In genomic region chr5:77459896-77460717, GRCm38 (mm10) we compare ENCODE assay signal across 8 mouse cellular contexts. TPM values are rescaled to one million over a fixed set of nuclear protein-coding genes. Genes with fewer than 3 reads are reported as not detected.
DNase-seq lines count a peak whose midpoint lies in the region; ATAC-seq and TF ChIP-seq lines count a peak whose summit lies in the region.

No protein-coding gene starts in this region.

- peak overlapping the region; percentile 61 for H3K4me3 ChIP-seq in hindbrain, embryonic 10.5 days
- peak overlapping the region; percentile 59 for H3K4me3 ChIP-seq in lung, embryonic 15.5 days
- H3K4me3 ChIP-seq in olfactory bulb, adult 2 months (ENCODE audit: insufficient read depth, low read depth, low read length), result peak overlapping the region; percentile 77

- H3K27ac ChIP-seq in hindbrain, embryonic 10.5 days, result peak overlapping the region; percentile 85
- H3K27ac ChIP-seq in lung, embryonic 15.5 days, result peak overlapping the region; percentile 15; the same call in 1 of the 2 replicates
- peak overlapping the region; percentile 80 for H3K27ac ChIP-seq in olfactory bulb, adult 2 months (ENCODE audit: insufficient read depth, low read depth, low read length)

- H3K9me3 ChIP-seq in hindbrain, embryonic 10.5 days, result no peaks in the 10 kb centered on the region
- H3K9me3 ChIP-seq in lung, embryonic 15.5 days, result no peaks in the 10 kb centered on the region

- 0 out of 2 replicates have a peak, but pooled peaks cover 3% of the 10 kb centered on the region for H3K4me1 ChIP-seq in hindbrain, embryonic 10.5 days (replicated peaks)
- H3K4me1 ChIP-seq in lung, embryonic 15.5 days, result no peaks in the 10 kb centered on the region
- H3K4me1 ChIP-seq in olfactory bulb, adult 2 months (ENCODE audit: control insufficient read depth, insufficient read depth, low read length), result no peaks in the 10 kb centered on the region

- H3K9ac ChIP-seq in lung, embryonic 15.5 days, result peak overlapping the region; percentile 49

- WGBS in hindbrain, embryonic 10.5 days, result under 1% methylated on average over 29 of the region's 29 CpGs
- WGBS in lung, embryonic 15.5 days, result under 1% methylated on average over 29 of the region's 29 CpGs
- WGBS in olfactory bulb, adult 2 months, result under 1% methylated on average over 29 of the region's 29 CpGs

- H3K27me3 ChIP-seq in hindbrain, embryonic 10.5 days (ENCODE audit: insufficient read depth, poor library complexity, severe bottlenecking), result no peaks in the 10 kb centered on the region
- no peaks in the 10 kb centered on the region for H3K27me3 ChIP-seq in lung, embryonic 15.5 days

- peak; percentile 91 for ATAC-seq in frontal cortex, adult (ENCODE audit: low TSS enrichment)
- ATAC-seq in lung, embryonic 15.5 days (ENCODE audit: borderline replicate concordance, extremely low read depth, low FRiP score, low TSS enrichment), result peak; percentile 87

- DNase-seq in Muller cell, postnatal 12 days (ENCODE audit: inconsistent ontology term), result peak; percentile 95
- peak; percentile 90 for DNase-seq in cerebellum, adult 9-10 months
- peak; percentile 95 for DNase-seq in hindbrain, embryonic 10.5 days (ENCODE audit: low spot score)
- DNase-seq in layer of hippocampus, adult 9-10 months (ENCODE audit: low spot score), result peak; percentile 97
- DNase-seq in thymus, adult 18-20 months, result peak; percentile 78 to 83

- H3K36me3 ChIP-seq in hindbrain, embryonic 10.5 days, result no peaks in the 10 kb centered on the region
- no peaks in the 10 kb centered on the region for H3K36me3 ChIP-seq in lung, embryonic 15.5 days

- TF ChIP-seq POLR2A in olfactory bulb, adult 2 months (IDR thresholded peaks at IDR 0.05; ENCODE audit: insufficient read depth, low read depth, low read length), result no peak; the same call in 1 of the 2 replicates

- peak overlapping the region; percentile 58 for H3K4me2 ChIP-seq in lung, embryonic 15.5 days

- peak; percentile 97 for TF ChIP-seq CTCF in olfactory bulb, adult 2 months (IDR thresholded peaks at IDR 0.05; ENCODE audit: insufficient read depth, low read depth, low read length)

RNA-seq across cellular contexts. Expression of gene Igfbp7, which starts 52.3 kb away (rescaled TPM):
- 8.0 and 25.9 TPM in 2 replicates for polyA plus RNA-seq in hindbrain, embryonic 10.5 days (2016; fragmentation: Nextera tagmentation; extraction: Ambion mirVana)
- polyA plus RNA-seq in lung, embryonic 15.5 days (2015; fragmentation: Nextera tagmentation; extraction: Ambion mirVana), result 77.7 and 88.4 TPM in 2 replicates
- not detected in 2 replicates for polyA plus RNA-seq in olfactory bulb, adult 2 months (2012; ENCODE audit: insufficient read depth, insufficient read length, low replicate concordance, missing spikeins)

Comparison
In these comparisons a context has a peak if more than half of its experiments do, and no peak if none do; other contexts are left out.
1. Peak in every context shown above with its lines: DNase-seq, ATAC-seq, H3K4me3 ChIP-seq and H3K27ac ChIP-seq.
2. H3K27ac ChIP-seq: peak in every context shown above with its lines; median percentile 85 in hindbrain, embryonic 10.5 days; 80 in olfactory bulb, adult 2 months; 15 in lung, embryonic 15.5 days.